Mouse (Mus musculus) thymus, adult 2 months (tissue): ENCODE data around the gene Wasl.

ENCODE experiments used
- CTCF ChIP-seq: fragments of 200-500 bp; IDR thresholded peaks from 2 replicates; pipeline ENCODE4 v1.5.1; 2012; ENCODE audit warnings: mild to moderate bottlenecking, control low read depth, low read length, moderate library complexity, borderline replicate concordance; ENCODE audit not compliant: control insufficient read depth, poor library complexity, insufficient read depth; ENCODE audit errors: extremely low read depth
- POLR2A ChIP-seq: fragments of 200-500 bp; IDR thresholded peaks from 2 replicates; pipeline ENCODE4 v1.6.1; 2012; ENCODE audit warnings: mild to moderate bottlenecking, low read length, control low read depth, moderate library complexity; ENCODE audit not compliant: control insufficient read depth, poor library complexity, insufficient read depth; ENCODE audit errors: extremely low read depth

DNA sequence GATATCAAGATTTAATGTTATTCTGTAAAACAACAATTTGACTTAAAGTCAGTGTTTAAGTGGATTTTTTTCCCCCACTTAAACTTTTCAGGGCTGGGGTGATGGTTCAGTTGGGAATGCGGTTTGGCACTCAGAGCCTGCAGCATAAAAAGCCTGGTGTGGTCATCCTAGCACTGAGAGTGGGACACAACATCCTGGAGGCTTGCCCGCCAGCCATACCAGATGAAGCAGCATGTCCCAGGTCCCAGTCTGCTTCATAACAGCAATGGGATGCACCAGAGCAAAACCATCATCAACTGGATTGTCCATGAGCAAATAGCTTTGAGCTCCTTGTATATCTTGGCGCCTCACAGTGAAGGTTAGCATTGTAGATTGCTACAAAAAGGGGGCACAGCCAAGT is 56.1 kb downstream of the Wasl start:
- TF ChIP-seq CTCF (no peak), POLR2A (no peak)
